Mouse (Mus musculus) frontal cortex, adult (tissue): ENCODE results near the gene Arpc2.

ENCODE experiments used
- ATAC-seq: cut with Nextera tagmentation; 2 replicates; pipeline ENCODE4 v1.9.2; 2017; ENCODE audit warnings: mild to moderate bottlenecking, moderate library complexity, mixed read lengths; ENCODE audit not compliant: low TSS enrichment

The Arpc2 gene

GRCm38 (mm10) chr1:74283686-74284463 lies 48.0 kb downstream of the Arpc2 start:
- no peak for ATAC-seq

- ATAC-seq: peak; percentile 90
Observed at GRCm38 (mm10) chr1:74284543-74285160, 48.8 kb downstream of the Arpc2 start, which contains the start of the genes Aamp and Pnkd. Gene Aamp, minus strand, starts transcription at chr1:74284738. Gene Pnkd, plus strand, starts transcription at chr1:74284930.

GRCm38 (mm10) chr1:74285212-74286010 lies 49.5 kb downstream of the Arpc2 start:
- ATAC-seq: peak; percentile 1; the same call in 1 of the 2 replicates

GRCm38 (mm10) chr1:74286869-74287607 lies 51.2 kb downstream of the Arpc2 start:
- 0 out of 2 replicates have a peak, but pooled peaks have one; percentile 11 for ATAC-seq

- no peak for ATAC-seq
Observed at GRCm38 (mm10) chr1:74288327-74288726, 52.4 kb downstream of the Arpc2 start.

GRCm38 (mm10) chr1:74289248-74289647 lies 53.4 kb downstream of the Arpc2 start:
- ATAC-seq: no peak

- ATAC-seq: no peak
Observed at GRCm38 (mm10) chr1:74289740-74290139, 53.9 kb downstream of the Arpc2 start.

- no peak for ATAC-seq
Observed at GRCm38 (mm10) chr1:74290141-74290540, 54.3 kb downstream of the Arpc2 start.

GRCm38 (mm10) chr1:74292331-74293020 lies 56.6 kb downstream of the Arpc2 start:
- 0 out of 2 replicates have a peak, but pooled peaks have one; percentile 10 for ATAC-seq

- no peak for ATAC-seq
Observed at GRCm38 (mm10) chr1:74293306-74293960, 57.5 kb downstream of the Arpc2 start.

GRCm38 (mm10) chr1:74294090-74294643 lies 58.3 kb downstream of the Arpc2 start:
- ATAC-seq: no peak

- peak; percentile 2; the same call in 1 of the 2 replicates for ATAC-seq
Observed at GRCm38 (mm10) chr1:74294733-74295455, 59.0 kb downstream of the Arpc2 start.

GRCm38 (mm10) chr1:74295456-74296171 lies 59.7 kb downstream of the Arpc2 start:
- ATAC-seq: peak; percentile 74

GRCm38 (mm10) chr1:74296477-74296876 lies 60.6 kb downstream of the Arpc2 start:
- no peak for ATAC-seq

- no peak for ATAC-seq
Observed at GRCm38 (mm10) chr1:74297269-74297668, 61.4 kb downstream of the Arpc2 start.

- no peak for ATAC-seq
Observed at GRCm38 (mm10) chr1:74298157-74298750, 62.4 kb downstream of the Arpc2 start.

- ATAC-seq: no peak
Observed at GRCm38 (mm10) chr1:74298996-74299395, 63.1 kb downstream of the Arpc2 start.
